Mouse (Mus musculus): Measurements from ENCODE around the gene Frs3. TPM values are rescaled to one million over a fixed set of nuclear protein-coding genes. Genes with fewer than 3 reads are reported as not detected.

The Frs3 gene
- polyA plus RNA-seq, 1 experiment = 8.4 TPM

- no peak overlapping the region for H3K4me3 ChIP-seq (ENCODE audit: insufficient read depth, low read length)
- TF ChIP-seq POLR2A (IDR thresholded peaks at IDR 0.05; ENCODE audit: borderline replicate concordance, low read depth, low read length) (no peak), CTCF (IDR thresholded peaks at IDR 0.05; ENCODE audit: low read depth, low read length) (no peak)
Measured at GRCm38 (mm10) chr17:47689894-47690293, 1.1 kb downstream of the Frs3 start.

GRCm38 (mm10) chr17:47691650-47692049 lies 2.8 kb downstream of the Frs3 start:
- no peak for TF ChIP-seq CTCF (IDR thresholded peaks at IDR 0.05; ENCODE audit: low read depth, low read length)
- no peak for TF ChIP-seq POLR2A (IDR thresholded peaks at IDR 0.05; ENCODE audit: borderline replicate concordance, low read depth, low read length)
- H3K4me3 ChIP-seq (ENCODE audit: insufficient read depth, low read length) = no peak overlapping the region
- no peak overlapping the region for H3K27ac ChIP-seq (ENCODE audit: insufficient read depth, low read depth, low read length)
- peaks cover 22% of the 10 kb centered on the region for H3K4me1 ChIP-seq (ENCODE audit: control insufficient read depth, insufficient read depth, low read length)

More at GRCm38 (mm10) chr17:47689894-47690293, 1.1 kb downstream of the Frs3 start:
- Histone ChIP-seq H3K4me1 (ENCODE audit: control insufficient read depth, insufficient read depth, low read length) (peaks cover 19% of the 10 kb centered on the region), H3K27ac (ENCODE audit: insufficient read depth, low read depth, low read length) (no peak overlapping the region)

- TF ChIP-seq POLR2A (IDR thresholded peaks at IDR 0.05; ENCODE audit: borderline replicate concordance, low read depth, low read length) (no peak), CTCF (IDR thresholded peaks at IDR 0.05; ENCODE audit: low read depth, low read length) (no peak)
- H3K4me1 ChIP-seq (ENCODE audit: control insufficient read depth, insufficient read depth, low read length) = peaks cover 18% of the 10 kb centered on the region
- no peak overlapping the region for H3K27ac ChIP-seq (ENCODE audit: insufficient read depth, low read depth, low read length)
Measured at GRCm38 (mm10) chr17:47693671-47694441, 5.0 kb downstream of the Frs3 start.

GRCm38 (mm10) chr17:47694442-47694502 lies 5.4 kb downstream of the Frs3 start, which contains the start of gene Gm21981:
Gm21981 (minus strand) TSS chr17:47694455.
- H3K4me1 ChIP-seq (ENCODE audit: control insufficient read depth, insufficient read depth, low read length) = peaks cover 17% of the 10 kb centered on the region
- H3K27ac ChIP-seq (ENCODE audit: insufficient read depth, low read depth, low read length) = no peak within 1 kb of the TSS
- TF ChIP-seq POLR2A (IDR thresholded peaks at IDR 0.05; ENCODE audit: borderline replicate concordance, low read depth, low read length) (no peak), CTCF (IDR thresholded peaks at IDR 0.05; ENCODE audit: low read depth, low read length) (no peak)
- H3K4me3 ChIP-seq (ENCODE audit: insufficient read depth, low read length) = peak within 1 kb of the TSS; percentile 65

More at GRCm38 (mm10) chr17:47693671-47694441, 5.0 kb downstream of the Frs3 start:
- H3K4me3 ChIP-seq (ENCODE audit: insufficient read depth, low read length) = peak overlapping the region; percentile 65

GRCm38 (mm10) chr17:47694503-47695336 lies 5.9 kb downstream of the Frs3 start, which contains the start of gene Prickle4:
Prickle4 (minus strand) TSS chr17:47694736.
- TF ChIP-seq POLR2A (IDR thresholded peaks at IDR 0.05; ENCODE audit: borderline replicate concordance, low read depth, low read length) (no peak), CTCF (IDR thresholded peaks at IDR 0.05; ENCODE audit: low read depth, low read length) (peak; percentile 65)
- Histone ChIP-seq H3K4me1 (ENCODE audit: control insufficient read depth, insufficient read depth, low read length) (peaks cover 14% of the 10 kb centered on the region), H3K27ac (ENCODE audit: insufficient read depth, low read depth, low read length) (no peak within 1 kb of the TSS), H3K4me3 (ENCODE audit: insufficient read depth, low read length) (peak within 1 kb of the TSS; percentile 65)

- Histone ChIP-seq H3K4me1 (ENCODE audit: control insufficient read depth, insufficient read depth, low read length) (peaks cover 14% of the 10 kb centered on the region), H3K4me3 (ENCODE audit: insufficient read depth, low read length) (peak overlapping the region; percentile 65), H3K27ac (ENCODE audit: insufficient read depth, low read depth, low read length) (no peak overlapping the region)
- no peak for TF ChIP-seq CTCF (IDR thresholded peaks at IDR 0.05; ENCODE audit: low read depth, low read length)
- no peak for TF ChIP-seq POLR2A (IDR thresholded peaks at IDR 0.05; ENCODE audit: borderline replicate concordance, low read depth, low read length)
Measured at GRCm38 (mm10) chr17:47695337-47695710, 6.5 kb downstream of the Frs3 start.

GRCm38 (mm10) chr17:47698156-47698555 lies 9.3 kb downstream of the Frs3 start:
- TF ChIP-seq POLR2A (IDR thresholded peaks at IDR 0.05; ENCODE audit: borderline replicate concordance, low read depth, low read length) = no peak
- no peak for TF ChIP-seq CTCF (IDR thresholded peaks at IDR 0.05; ENCODE audit: low read depth, low read length)
- Histone ChIP-seq H3K4me1 (ENCODE audit: control insufficient read depth, insufficient read depth, low read length) (peaks cover 8% of the 10 kb centered on the region; the same call in 1 of the 2 replicates), H3K4me3 (ENCODE audit: insufficient read depth, low read length) (no peak overlapping the region), H3K27ac (ENCODE audit: insufficient read depth, low read depth, low read length) (no peak overlapping the region)

GRCm38 (mm10) chr17:47699055-47699454 lies 10.2 kb downstream of the Frs3 start:
- no peak overlapping the region for H3K27ac ChIP-seq (ENCODE audit: insufficient read depth, low read depth, low read length)
- no peak overlapping the region for H3K4me3 ChIP-seq (ENCODE audit: insufficient read depth, low read length)
- H3K4me1 ChIP-seq (ENCODE audit: control insufficient read depth, insufficient read depth, low read length) = peaks cover 4% of the 10 kb centered on the region; the same call in 1 of the 2 replicates
- TF ChIP-seq CTCF (IDR thresholded peaks at IDR 0.05; ENCODE audit: low read depth, low read length) (no peak), POLR2A (IDR thresholded peaks at IDR 0.05; ENCODE audit: borderline replicate concordance, low read depth, low read length) (no peak)

- no peak for TF ChIP-seq CTCF (IDR thresholded peaks at IDR 0.05; ENCODE audit: low read depth, low read length)
- no peak for TF ChIP-seq POLR2A (IDR thresholded peaks at IDR 0.05; ENCODE audit: borderline replicate concordance, low read depth, low read length)
- H3K4me1 ChIP-seq (ENCODE audit: control insufficient read depth, insufficient read depth, low read length) = no peaks in the 10 kb centered on the region
- H3K27ac ChIP-seq (ENCODE audit: insufficient read depth, low read depth, low read length) = no peak overlapping the region
- H3K4me3 ChIP-seq (ENCODE audit: insufficient read depth, low read length) = no peak overlapping the region
Measured at GRCm38 (mm10) chr17:47701793-47702192, 13.0 kb downstream of the Frs3 start.

Data from bone marrow macrophage, adult 2 months (primary cell).